Mouse (Mus musculus): ENCODE data around the gene Trpm4.
A peak's percentile ranks its signal among the peaks of the same experiment; 100 is the strongest.

Trpm4 gene

GRCm38 (mm10) chr7:45353041-45353440 lies 19.5 kb upstream of the Trpm4 start:
- no peak for DNase-seq (ENCODE audit: low spot score in 2 of 2)

GRCm38 (mm10) chr7:45346905-45347304 lies 13.3 kb upstream of the Trpm4 start:
- peak in 1 of 2 experiments; percentile 35 for DNase-seq (ENCODE audit: low spot score in 2 of 2)

DNA sequence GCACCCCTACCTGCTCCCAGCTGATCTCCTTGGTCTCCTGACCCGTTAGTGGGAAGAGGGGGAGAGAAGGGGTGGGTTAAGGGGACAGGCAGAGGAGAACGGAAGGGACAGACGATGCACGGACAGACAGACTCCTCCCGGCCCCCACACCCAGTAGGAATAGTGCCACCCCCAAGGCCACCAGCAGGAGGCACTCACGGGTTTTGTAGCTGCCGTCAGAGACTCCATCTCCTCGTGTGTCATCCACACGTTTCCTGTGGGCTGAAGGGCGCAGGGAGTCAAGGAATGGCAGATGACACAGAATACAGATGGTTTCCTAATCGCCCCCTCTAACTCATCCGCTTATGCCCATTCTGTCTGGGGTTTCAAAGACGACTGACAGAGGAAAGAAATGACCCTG lies 10.0 kb upstream of the Trpm4 start:
- DNase-seq (ENCODE audit: low spot score in 2 of 2), result no peak

DNA sequence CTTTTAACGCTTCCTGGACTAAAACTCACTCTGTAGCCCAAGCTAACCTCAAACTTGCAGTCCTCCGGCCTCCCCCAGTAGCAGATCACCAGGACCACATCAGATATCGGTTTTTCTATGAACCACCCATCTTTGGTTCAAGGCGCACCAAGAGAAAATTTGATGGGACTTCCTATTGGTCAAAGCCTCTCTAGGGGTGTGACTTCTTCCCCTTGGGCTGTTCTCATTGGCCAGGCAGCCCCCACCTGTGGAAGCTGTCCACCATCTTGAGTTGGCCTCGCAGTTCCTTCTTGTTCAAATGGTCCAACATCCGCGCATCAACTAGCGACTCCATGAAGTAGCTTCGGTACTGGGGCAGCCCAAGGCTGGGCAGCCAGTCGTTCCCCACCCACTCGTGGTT lies 8.5 kb upstream of the Trpm4 start:
- no peak for DNase-seq (ENCODE audit: low spot score in 2 of 2)

GRCm38 (mm10) chr7:45341303-45341702 lies 7.7 kb upstream of the Trpm4 start:
- peak; percentile 75 to 82 for DNase-seq (ENCODE audit: low spot score in 2 of 2)

DNA sequence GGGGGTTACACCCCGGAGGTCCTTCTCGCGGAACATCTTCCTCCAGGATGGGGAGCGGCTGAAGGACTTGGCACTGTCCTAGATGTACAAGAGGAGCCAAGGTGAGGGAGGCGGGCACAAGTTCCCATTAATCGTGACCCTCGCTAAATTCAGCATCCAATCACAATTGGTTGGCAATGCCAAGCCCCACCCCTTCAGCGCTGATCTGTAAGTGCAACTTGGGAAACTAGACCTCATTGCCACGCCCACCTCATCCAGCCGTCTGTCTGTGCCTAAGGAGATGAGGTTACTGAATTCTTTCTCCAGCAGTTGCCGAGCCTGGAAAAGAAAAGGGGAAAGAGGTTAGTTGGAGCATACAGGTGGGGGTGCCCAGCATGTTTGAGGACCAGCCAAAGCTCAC lies 7.1 kb upstream of the Trpm4 start:
- DNase-seq (ENCODE audit: low spot score in 2 of 2), result no peak

GRCm38 (mm10) chr7:45340066-45340442 lies 6.5 kb upstream of the Trpm4 start:
- no peak for DNase-seq (ENCODE audit: low spot score in 2 of 2)

DNA sequence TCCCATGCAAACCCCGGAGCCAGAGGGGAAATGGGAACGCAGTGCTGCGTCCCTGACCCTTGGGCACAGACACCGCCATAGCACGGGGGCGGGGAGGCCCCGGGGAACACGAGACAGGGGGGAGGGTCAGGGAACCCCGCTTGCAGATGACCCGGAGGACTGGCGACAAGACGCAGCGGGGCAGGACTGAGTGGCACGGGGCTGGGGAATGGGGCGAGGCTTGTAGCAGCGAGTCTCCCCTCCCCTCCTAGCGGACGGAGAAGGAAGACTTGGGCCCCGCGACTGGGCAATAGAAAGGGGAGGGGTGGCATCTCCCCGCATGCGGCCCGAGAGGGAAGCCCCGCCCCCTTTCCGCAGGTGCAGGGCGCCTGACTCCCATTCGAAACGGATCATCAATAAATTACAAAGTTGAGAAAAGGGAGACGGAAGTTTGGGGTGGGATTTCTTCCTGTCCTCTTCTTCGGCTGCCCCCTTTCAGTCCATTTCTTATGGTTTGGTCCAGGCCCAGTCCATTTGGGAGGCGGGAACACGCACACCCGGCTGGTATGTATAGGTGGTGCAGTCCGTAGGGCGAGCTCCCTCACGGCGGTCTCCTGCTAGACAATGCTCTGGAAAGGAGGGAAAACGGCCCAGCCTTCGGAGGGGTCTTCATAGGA lies 6.0 kb upstream of the Trpm4 start:
- peak; percentile 39 to 54 for DNase-seq (ENCODE audit: low spot score in 2 of 2)

DNA sequence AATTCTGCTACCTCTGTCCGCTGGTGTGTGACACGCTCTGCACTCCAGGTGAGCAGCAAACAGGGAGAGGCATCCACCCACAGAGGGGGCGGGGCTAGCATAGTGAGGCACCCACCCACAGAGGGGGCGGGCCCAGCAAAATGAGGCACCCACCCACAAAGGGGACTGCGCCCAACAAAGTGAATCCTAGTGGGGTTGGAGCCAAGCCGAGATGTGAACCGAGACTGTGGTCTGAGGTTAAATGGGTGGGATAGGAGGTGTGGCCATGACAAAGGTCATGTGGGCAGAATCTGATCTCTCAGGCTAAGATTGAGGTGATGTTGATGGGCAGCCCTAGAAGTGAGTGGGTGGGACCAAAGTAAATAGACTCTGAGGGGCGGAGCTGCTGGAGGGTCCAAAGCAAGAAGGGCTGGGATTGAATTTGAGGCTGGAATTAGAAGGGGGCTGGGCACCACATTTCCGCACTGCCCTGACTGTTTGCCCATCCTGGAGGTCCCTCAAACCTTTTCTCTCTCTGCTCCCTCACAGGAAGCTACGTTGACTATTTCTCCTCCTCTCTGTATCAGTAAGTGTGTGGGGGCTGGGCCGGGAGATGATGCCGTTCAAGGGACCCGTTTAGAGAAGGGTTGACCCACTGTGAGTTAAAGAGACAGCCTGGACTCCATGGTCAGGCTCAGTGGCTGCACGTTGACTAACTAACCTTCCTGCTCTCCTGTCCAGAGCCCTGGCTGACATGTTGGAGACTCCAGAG lies 4.8 kb upstream of the Trpm4 start:
- peak; percentile 45 to 47 for DNase-seq (ENCODE audit: low spot score in 2 of 2)

- DNase-seq (ENCODE audit: low spot score in 2 of 2), result no peak
These were observed 3.9 kb upstream of the Trpm4 start for GRCm38 (mm10) chr7:45337469-45337868.

DNA sequence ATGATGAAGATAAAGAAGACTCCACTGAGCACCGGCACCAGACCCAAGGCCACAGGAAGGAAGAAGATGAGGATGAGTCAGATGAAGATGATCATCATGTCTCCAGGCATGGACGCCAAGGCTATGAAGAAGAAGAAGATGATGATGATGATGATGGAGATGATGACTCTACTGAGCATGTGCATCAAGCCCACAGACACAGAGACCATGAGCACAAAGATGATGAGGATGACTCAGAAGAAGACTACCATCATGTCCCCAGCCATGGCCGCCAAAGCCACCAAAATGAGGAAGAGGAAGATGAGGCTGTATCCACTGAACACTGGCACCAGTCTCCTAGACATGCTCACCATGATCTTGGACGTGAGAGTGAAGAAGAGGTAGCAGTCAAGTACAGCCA lies 2.7 kb upstream of the Trpm4 start:
- no peak for DNase-seq (ENCODE audit: low spot score in 2 of 2)

DNA sequence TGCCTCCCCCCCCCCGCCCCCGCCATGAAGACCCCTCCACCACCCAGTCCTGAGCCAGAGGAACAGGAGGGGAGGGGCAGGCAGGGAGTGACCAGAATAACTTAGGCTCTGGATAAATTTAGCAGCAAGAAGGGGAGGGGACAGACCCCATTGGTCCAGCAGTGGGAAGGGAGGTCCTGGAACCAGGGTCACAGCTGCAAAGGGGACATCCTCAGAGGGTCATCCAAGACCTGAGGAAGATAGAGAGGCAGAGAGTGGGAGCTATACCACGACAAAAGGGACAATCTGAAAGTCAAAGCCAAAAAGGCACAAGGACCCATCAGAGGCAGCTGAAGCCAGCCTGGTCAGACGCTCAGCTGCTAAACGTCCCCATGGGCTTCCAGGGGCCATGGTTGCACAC lies 1.5 kb upstream of the Trpm4 start, which contains the start of gene Hrc:
Gene Hrc (plus strand): TSS at position 235 of the 400 bp plus-strand sequence.
- no peak for DNase-seq (ENCODE audit: low spot score in 2 of 2)

DNA sequence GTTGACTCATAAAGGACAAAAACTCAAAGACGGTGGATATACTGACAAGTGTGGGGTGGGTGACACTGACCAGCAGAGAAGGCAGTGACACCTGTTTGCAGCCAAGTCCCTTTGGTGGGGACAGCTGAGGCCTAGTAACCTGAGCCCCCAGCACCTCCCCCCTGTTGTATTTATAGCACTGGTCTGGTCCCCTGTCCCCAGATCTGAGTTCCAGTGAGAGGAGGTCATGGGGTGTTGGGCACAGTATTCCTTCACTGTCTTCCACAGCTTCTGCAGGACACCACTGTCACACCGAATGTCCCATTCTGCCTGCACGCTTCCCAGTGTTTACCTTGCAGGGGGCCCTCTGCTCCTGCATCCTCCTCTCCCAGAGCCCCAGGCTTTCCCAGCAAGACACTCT lies 1.0 kb upstream of the Trpm4 start:
- no peak for DNase-seq (ENCODE audit: low spot score in 2 of 2)

DNA sequence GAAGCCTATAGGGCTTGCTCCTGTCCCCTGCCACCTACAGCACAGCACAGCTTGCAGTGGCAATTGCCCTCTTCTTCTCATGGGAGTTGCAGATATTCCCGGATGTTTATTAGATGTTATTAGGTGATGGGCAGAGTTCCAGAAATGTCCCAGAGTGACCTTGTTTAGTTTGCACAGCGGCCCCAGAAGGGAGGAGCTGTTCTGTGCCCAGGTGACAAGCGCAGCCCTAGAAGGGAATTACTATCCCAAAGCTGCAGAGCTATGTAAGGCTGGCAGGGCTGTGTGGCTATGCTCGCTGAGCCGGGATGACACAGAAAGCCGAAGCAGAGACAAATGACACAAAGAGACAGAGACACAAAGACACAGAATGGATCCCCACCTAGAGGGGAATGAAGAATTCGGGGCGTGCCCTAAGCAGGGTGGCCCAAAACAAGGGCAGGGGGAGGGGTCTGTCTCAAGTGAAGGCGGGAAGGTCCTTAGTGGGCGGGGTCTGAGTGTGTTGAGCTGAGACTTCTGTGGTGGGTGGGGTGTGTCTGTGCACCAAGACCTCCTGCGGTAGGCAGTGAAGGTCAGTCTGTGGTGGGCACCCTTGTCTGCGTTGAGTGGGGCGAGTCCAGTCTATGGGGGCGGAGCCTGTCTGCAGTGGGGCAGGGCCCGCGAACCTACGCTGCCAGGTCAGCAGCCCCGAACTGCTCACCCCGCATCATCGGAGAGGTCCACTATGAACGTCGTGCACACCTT lies 725 bp downstream of the Trpm4 start:
- peak in 1 of 2 experiments; percentile 36 for DNase-seq (ENCODE audit: low spot score in 2 of 2)

DNA sequence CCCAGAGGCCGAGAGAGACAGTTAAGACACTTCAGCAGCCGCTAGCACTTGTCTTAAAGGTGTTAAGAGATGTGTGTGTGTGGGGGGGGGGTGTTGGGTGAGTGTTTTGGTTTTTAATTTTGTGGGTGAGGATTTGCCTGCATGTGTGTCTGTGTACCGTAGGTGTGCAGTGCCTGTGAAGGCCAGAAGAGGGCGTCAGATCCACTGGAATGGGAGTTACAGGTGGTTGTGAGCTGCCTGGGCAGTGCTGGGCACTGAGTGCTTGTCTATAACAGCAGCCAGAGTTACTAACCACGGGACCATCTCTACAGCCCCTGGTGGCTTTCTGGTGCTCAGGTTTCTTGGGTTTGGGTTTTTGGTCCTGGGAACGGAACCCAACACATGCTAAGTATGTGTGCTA lies 2.1 kb downstream of the Trpm4 start:
- no peak for DNase-seq (ENCODE audit: low spot score in 2 of 2)

DNA sequence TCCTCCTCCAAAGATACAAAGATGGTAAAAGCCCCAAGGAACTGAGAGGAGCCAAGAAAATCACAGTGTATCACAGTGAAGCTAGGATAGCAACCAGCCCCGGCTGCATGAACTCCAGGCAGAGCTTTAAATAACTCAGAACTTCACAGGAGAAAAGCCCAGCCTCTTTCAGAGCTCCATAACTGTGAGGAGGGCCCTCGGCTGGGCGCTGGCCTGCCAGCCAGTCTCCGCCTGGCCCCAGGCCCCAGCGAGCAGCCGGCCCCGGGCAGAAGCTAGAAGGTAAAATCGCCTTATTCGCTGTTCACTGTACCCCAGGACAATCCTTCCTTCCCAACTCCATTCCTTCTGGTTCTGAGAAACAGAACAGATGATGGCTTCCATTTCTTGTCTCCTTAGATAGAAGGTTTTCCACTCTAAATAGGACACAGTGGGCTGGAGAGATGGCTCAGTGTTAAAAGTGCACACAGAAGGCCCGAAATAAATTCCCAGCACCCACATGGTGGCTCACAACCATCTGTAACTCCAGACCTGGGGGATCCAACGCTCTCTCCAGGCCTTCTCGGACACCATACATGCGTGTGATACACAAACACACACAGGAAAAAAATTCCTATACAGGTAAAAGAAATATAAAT lies 4.6 kb downstream of the Trpm4 start:
- peak in 1 of 2 experiments; percentile 37 for DNase-seq (ENCODE audit: low spot score in 2 of 2)

DNA sequence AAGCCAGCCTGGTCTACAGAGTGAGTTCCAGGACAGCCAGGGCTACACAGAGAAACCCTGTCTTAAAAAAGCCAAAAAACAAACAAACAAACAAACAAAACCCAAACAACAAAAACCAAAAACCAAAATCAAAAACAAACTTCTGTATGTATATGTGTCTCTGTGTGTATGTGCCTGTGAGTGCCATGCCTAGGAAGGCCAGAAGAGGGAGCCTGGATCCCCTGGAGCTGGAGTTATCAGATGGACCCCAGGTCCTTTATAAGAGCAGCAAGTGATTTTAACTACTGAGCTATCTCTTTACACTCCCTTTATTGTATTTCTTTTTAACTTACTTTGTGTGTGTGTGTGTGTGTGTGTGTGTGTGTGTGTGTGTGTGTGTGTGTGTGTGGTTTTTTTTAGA lies 7.8 kb downstream of the Trpm4 start:
- no peak for DNase-seq (ENCODE audit: low spot score in 2 of 2)

GRCm38 (mm10) chr7:45323069-45323468 lies 10.5 kb downstream of the Trpm4 start:
- no peak for DNase-seq (ENCODE audit: low spot score in 2 of 2)

DNA sequence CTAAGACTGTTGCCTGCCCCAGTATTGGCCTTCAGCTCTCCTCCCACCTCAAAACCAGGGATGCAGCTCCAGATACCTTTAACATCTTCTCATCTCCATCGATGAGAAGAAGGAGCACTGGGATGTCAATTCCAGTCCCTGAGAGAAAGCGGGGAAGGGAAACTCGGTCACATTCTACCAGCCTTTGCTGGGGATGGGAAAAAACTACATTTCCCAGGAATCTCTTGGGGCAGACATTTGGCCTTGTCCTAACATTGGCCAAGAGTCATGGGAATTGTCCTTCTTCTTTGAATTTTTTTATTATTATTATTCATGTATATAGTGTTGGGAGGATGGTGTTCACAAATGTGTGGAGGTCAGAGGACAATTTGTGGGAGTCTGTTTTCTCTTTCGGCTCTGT lies 11.3 kb downstream of the Trpm4 start:
- DNase-seq (ENCODE audit: low spot score in 2 of 2), result no peak

GRCm38 (mm10) chr7:45316536-45316935 lies 17.0 kb downstream of the Trpm4 start:
- DNase-seq (ENCODE audit: low spot score in 2 of 2), result no peak

- peak; percentile 50 to 59 for DNase-seq (ENCODE audit: low spot score in 2 of 2)
These were observed 18.3 kb downstream of the Trpm4 start for GRCm38 (mm10) chr7:45315182-45315701.

DNA sequence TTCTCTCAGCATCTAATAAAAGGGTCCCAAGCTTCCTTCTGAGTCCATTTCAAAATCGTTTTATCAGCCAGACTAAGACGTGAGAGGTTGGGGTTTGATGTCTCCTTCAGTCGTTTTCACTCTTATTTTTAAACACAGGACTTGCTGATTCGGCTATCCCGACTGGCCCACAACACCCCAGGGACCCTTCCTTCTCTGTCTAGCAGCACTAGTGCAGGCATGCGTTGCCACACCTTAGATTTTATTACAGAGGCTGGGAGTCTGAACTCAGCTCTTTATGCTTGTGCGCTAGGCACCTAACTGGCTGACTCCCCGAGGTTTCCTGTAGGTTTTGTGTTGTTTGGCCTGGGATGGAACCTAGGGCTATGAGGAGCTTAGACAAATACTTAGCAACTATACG lies 20.1 kb downstream of the Trpm4 start:
- no peak for DNase-seq (ENCODE audit: low spot score in 2 of 2)
